Mouse (Mus musculus) liver, postnatal 0 days (tissue): Measurements from ENCODE around the gene Gpr132.

Experiments used
- CTCF ChIP-seq: sonication (generic); IDR thresholded peaks from 2 replicates; pipeline ENCODE4 v1.5.1; 2016; ENCODE audit warnings: antibody characterized with exemption, low read depth
- EP300 ChIP-seq: IDR thresholded peaks from 2 replicates; pipeline ENCODE4 v1.6.1; 2016; ENCODE audit warnings: antibody characterized with exemption, low read depth, mild to moderate bottlenecking

DNA sequence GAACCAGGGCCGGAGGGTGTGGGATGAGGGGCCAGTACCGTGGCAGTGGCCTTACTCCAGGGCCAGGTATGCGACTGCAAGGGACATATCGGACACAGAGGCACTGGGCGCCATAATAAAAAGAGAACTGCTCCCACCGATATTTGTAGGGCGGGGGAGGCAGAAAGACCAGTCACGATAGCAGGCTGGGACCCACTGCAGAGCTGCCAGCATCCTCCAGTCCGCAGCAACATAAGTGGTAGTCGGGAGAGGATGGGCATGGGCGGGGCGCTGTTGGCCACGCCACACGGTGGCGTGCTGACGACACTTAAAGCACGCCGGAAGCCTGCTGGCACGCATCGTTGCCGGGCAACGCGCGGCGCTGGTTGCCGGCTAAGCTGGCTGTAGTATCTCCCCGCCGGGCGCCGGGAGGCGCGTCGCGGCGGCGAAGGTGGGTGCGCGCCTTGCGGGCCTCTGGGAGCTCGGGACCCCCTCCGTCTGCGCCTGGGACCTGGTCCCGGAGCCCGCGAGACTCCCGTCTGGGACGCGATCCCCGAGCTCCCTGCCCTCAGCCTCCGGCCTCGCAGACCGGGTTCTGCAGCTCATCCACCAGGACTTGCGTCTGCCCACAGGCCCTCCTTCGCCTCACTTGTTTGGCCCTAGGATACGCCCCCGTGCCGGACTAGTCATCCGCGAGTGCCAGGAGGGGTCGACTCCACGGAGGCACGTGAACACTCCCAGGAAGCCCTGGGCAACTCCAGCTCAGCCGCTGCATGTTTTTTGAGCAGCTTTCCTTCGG is 59.3 kb downstream of the Gpr132 start, which contains the start of gene Clba1:
- peak; percentile 76 for TF ChIP-seq CTCF
- TF ChIP-seq EP300, result no peak
